Mouse (Mus musculus) T-helper 2 cell (primary cell): ENCODE data around the gene Tfdp1.

Experiments
- in situ Hi-C: fragments of 300-600 bp; cut with MboI, MseI; formaldehyde crosslinking; loops from one replicate; pipeline ENCODE4 v1.15.1; 2025; ENCODE audit warnings: high pct_unique_total_duplicates

The Tfdp1 gene

DNA sequence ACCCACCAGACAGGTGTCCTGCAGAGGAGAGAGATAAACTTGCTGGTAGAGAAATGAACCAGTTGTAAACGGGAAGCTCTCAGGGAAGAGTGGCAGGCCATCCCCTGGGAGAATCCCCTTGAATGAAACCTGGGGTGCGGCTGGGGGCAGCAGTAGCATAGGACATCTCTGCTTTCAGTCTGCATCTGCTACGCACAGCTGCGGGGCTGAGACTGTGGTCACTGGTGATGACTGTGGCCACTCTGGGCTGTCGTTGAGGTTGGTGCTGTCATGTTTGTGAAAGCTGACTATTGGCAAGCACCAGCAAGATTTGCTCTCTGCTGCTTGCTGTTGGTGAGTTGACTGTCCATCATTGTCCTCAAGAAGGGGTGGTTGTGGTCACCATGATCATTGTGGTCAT is 13.0 kb downstream of the Tfdp1 start:
- in situ Hi-C loops = loop anchor here (10.0 kb wide), 1 partner anchor 1727 kb away; no protein-coding TSS in a partner anchor

DNA sequence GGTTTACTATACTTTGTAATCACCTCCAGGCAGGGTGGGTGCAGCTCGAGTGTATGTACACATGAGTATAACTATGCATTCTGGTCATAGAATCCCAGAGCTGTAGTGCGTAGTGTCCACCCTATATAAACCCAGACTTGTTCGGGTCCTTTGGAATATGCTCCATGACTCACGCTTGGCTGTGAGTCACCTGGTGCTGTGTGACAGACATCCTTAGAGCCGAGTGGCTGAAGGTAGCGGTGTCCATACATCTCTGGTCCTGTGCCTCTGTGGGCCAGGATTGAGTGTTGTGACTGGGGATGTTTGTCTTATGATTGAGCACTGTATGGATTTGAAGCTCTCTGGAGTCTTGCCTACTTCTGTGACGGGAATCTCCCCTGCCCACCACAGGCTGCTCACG is 14.1 kb downstream of the Tfdp1 start:
- in situ Hi-C loops = loop anchor here (10.0 kb wide), 1 partner anchor 1728 kb away; no protein-coding TSS in a partner anchor

DNA sequence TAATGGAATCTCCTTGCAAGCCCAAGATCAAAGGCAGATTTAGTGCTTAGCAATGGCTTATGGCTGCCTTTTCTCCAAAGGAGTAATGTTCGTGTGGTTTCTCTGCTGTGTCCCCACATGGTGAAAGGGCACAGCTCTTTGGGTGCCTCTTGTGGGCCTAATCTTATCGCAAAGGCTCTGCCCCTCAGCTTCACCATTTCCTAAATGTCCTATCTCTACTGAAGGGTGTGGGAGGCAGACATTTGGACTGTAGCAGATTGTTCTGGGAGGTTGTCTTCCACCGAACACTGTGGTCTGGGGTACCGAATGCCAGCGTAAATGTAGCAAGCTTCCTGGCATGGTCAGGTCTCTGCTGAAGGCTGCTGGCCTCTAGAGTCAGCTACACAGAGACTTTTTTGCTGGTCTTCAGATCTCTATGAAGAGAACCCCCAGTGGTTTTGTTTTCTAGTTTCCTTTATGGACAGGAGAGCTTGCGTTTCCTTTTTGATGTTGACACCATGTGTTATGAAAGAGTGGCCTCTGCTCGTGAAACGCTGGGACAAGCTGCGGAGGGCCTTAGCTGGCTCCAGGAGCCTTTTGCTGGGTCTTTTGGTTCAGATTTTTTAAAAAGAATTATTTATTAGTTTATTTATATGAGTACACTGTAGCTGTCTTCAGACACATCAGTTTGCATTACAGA is 14.7 kb downstream of the Tfdp1 start:
- in situ Hi-C loops = loop anchor here (10.0 kb wide), 1 partner anchor 1728 kb away; no protein-coding TSS in a partner anchor

DNA sequence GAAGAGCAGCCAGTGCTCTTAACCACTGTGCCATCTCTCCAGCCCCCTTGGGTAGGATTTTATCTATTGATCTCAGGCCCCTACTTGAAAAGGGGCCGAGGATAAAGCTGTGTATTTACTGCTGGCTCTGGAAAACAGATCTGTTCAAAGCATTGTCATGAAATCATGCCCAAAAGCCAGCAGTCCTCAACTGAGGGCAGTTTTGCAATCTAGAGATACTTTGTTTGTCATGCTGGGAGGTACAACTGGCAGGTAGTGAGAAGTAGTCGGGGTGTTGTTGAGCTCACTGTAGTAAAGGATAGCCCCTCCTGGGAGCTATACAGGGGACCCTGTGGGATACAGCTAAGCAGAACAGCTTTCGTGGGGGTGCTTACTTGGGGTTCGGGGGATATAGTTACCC is 15.3 kb downstream of the Tfdp1 start:
- in situ Hi-C loops = loop anchor here (10.0 kb wide), 1 partner anchor 1729 kb away; no protein-coding TSS in a partner anchor

DNA sequence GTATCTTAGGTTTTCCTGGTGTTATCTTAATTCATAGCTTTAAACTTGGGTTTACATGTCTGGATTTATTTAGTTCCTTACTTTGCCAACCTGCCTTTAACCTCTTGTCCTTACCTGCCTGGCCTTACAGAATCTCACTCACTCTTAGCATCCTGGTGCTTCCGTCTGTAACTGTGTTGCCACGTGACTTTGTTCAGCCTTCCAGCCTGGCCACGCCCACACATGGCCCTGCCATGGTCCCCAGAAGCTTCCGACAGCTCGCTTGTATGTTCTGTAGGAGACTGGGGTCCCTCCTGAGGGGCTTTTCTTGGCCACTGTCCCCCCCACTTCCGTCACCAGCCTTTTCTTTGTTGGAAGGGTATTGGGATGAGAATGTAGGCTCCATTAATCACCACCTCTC is 17.7 kb downstream of the Tfdp1 start:
- in situ Hi-C loops = loop anchor here (10.0 kb wide), 1 partner anchor 1731 kb away; no protein-coding TSS in a partner anchor

DNA sequence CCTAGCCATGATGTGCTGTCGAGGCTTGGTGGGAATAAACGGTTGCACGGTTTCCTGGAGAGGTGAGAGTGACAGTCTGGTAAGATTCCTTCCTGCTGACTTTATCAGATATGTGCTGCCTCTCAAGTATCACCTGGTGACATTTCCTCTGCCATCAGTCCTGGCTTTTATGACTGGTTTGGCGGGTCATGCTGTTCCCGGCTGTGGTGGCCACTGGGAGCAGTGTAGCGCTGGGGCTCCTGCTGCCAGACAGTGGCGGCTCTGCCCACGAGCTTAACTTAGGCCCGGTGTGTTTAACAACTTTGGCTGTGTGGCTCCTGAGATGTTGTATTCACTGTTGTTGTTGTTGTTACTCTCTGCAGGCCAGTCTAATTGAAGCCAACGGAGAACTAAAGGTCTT is 18.1 kb downstream of the Tfdp1 start:
- in situ Hi-C loops = loop anchor here (10.0 kb wide), 1 partner anchor 1732 kb away; no protein-coding TSS in a partner anchor

DNA sequence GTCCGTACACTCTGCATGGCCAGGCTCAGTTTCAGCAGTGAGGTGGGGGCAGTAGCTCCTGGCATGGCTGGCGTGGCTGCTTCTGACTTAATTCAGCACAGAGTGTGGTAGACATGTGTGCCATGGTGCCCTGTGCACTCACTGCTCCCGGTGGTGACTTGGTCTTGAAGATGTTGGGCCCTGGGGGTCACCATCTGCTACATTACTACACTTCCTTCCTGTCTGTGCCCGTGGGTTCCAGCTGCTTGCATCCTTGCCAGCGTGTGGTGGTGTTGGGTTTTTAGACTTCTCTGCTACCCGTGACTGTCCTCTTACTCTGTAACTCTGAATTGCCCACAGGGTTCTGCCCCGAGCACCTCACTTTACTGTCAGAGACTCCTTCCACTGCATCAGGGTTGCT is 21.7 kb downstream of the Tfdp1 start:
- in situ Hi-C loops = no loop called here

DNA sequence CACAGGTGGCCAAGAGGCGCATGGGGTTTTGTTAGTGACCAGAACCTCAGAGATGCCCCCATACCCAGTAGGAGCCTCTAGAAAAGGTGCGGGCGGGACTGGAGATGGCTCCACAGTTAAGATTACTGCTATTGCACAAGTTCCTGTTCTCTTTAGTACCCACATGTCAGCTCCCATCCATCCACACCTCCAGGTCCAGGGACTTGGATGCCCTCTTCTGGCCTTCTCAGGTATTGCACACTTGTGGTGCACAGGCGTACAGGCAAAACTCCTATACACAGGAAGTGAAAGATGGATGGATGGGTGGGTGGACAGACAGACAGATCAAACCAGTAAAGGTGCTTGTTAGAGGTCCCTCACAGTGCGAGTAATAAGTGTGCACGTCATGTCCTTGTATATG is 23.3 kb downstream of the Tfdp1 start:
- in situ Hi-C loops = no loop called here

DNA sequence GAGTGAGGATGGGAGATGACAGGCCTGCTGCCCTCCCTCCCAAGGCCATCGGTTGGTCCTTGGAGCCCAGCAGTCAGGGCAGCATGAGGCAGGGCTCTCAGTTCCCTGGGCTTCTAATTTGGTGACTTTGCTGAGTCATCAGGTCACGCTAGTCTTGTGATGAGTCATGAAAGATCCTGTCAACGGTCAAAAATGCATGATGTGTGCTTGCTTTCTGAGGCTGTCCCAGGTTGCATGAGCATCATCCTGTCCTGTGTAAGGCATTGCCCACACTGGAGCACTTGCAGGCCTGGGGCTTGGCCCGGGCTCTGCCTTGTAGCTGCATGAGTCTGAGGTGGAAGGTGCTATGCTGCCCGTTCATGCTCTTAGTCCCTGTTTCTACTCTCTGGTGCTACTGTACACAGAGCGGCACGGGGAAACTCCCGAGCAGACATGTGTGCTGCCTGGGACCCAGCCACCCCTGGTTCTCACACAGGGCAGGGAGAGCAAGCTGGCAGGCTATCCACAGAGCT is 34.7 kb downstream of the Tfdp1 start:
- in situ Hi-C loops = no loop called here

DNA sequence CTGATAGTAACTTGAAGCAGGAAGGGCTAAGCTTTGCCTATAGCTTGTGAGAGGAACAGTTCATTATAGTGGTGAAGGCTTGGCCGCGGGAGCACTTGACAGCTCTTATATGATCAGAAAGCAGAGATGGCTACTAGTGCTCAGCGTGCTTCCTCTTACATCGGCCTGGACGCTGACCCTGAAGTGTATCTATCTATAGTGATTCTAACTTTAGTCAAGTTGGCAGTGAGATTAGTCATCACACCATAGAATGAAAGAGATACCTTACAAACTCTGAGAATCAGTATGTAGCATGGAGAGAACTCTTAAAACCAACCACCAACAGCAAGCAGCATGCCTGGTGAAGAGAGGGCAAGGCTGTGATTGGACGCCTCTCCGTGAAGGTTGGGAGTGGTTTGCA is 43.1 kb downstream of the Tfdp1 start:
- in situ Hi-C loops = no loop called here

DNA sequence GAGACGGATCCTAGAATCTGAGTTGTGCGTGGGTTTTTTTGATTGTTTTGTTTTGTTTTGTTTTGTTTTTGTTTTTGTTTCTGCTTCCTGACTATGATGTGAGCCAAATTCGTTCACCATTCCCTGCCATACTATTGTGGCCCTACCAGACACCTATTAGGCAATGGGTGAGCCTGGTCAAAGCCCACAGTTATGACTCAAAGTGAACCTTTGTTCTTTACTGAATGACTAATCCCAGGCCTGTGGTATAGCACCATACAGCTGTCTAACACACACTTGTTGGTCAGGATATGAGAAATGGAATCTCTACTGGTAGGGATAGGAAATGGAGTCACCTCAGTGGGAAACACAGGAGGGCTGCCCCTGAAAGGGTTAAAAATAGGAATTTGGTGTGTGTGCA is 44.0 kb downstream of the Tfdp1 start:
- in situ Hi-C loops = no loop called here

DNA sequence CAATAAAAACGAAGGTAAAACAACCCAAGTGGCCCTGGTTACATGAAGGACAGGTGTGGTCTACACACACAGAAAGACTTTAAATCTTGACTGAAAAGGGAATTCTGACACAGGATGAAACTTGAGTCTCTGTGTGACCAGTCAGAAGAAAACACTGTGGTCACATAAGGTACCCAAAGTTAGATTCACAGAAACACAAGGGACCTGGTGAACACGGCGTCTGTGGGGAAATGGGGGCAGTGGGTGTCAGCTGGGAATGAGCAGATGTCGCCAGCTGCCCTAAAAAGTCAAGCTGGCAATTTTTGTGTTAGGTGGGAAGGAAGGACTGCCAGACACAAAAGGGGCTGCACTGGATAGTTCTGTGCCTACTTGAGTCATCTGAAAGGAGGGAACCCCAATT is 44.4 kb downstream of the Tfdp1 start:
- in situ Hi-C loops = no loop called here

DNA sequence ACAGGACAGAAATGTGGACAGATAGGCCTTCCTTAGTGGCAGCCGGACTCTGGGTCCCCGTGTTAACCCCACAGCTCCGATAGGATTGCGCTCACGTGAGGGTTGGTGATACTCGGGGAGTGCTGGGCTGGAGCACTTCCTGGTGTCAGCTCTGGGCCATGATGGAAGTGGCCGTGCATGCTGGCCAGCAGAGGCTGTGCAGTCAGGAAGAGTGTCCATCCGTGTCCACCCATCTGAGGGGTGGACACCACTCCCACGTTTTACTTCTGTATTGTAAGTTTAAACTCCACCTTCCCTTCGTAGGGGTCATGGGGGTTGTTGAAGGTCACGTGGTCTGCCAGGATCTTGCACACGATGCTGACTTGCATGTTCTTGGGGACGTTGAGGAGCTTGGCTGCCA is 47.8 kb downstream of the Tfdp1 start:
- in situ Hi-C loops = no loop called here

DNA sequence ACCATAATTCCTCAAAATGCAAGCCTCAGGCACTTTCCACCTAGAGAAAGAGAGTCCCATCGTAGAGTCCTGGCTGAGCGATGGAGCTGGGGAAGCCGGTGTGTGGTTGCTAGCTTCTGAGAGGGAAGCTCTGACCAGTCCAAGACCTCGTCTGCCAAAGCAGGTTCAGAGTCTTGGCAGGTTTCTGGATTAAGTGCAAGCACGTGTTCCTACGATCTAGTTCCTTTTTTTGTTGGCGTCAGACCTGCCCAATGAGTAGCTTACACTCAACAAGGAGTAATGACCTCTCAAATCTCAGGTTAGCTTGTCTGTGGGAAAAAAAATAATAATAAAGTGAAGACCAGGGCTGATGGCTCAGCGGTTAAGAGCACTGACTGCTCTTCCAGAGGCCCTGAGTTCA is 49.2 kb downstream of the Tfdp1 start:
- in situ Hi-C loops = no loop called here

DNA sequence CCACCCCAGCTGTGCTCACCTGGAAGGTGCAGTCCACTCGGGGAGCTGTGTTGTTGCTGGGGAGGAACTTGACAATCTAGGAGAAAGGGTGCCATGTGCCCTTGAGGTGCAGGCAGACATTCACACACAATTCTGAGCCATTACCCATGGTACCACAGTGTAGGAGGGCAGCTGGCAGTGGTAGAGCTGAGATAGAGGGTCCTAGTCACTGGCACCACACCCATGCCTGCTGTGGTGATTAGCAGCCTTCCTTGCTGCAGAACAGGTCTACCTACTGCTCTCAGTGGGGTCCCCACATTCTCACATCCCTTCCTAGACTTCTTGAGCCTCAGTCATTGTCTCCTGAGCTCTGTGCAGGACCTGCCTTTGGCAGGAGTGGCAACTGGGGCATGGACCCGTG is 50.2 kb downstream of the Tfdp1 start:
- in situ Hi-C loops = no loop called here

DNA sequence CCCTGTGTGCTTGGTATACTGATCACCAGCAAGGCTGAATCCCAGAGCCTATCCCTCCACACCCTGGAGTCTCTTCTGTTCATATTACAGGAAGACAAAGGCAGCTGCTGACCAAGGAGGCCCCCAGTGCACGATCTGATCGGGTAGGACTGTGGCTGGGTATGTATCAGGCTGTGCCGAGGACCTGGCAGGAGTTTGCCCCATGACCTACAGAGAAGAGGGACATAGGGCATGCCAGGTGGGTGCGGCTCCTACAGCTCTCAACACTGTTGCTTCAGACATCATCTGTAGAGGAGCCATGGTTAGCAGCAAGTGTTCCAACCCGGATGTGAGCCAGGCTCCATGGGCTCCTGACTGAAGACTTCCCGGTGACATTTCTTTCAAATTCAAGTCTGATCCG is 55.3 kb downstream of the Tfdp1 start:
- in situ Hi-C loops = no loop called here

DNA sequence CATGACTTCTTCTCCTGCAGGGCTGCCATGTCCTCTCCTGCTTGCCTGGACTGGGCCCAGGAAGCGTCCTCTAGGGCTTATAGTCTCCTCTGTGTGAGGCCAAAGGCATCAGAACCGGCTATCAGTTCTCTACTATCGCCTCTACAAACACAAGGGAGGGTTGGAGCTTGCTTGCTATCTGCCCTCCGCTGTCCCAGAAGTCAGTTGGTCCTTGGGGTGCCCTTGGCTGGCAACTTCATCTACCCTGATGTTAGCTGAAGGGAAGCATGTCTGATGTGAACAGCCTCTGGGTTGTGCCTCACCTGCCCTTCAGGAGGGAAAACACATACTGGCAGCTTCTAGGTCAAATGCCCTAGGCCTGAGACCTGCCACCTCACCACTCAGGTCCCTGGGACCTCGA is 58.2 kb downstream of the Tfdp1 start, which contains the start of gene Atp4b:
Gene Atp4b (minus strand): TSS at position 101 of the 400 bp plus-strand sequence.
- in situ Hi-C loops = no loop called here

DNA sequence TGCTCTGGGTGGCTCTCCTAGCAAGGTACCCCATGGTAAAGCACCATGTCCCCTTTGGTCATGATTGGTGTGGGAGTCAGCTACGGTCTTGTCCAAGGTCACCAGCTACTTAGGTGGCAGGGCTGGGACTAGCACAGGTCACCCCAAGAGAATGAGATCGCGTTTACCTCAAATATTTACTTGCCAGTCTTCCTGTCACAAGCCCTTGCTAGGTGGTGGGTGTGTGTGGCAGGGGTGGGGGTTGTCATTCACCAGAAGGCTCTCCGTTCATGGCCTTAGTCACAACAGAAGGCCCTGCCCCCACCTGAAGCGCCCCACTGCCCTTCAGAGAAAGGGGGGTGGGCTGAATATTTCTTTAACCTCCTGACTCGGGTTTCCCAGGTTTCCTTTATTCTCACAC is 65.0 kb downstream of the Tfdp1 start:
- in situ Hi-C loops = no loop called here

DNA sequence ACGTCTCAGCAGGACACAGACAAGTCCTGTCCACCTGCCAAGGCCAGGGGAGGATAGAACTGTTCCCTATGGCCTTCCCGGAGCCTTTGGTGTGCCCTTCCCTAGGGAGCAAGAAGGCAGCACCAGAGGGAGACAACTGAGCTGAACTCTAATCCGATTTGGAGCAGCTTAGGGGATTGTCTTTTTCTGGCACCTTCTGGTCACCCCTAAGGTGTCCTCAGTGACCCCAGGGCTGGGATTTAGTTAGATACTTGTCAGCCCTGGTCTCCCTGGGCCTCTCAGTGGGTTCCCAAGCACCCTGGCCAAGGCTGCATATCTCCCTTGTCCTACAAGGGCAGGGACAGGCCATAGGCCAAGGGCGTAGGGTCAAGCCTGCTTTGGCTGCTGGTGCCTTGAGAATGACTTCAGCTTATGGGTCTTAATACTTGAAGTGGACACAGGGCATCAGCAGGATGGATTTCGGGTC is 66.1 kb downstream of the Tfdp1 start, which contains the start of gene Grk1:
Gene Grk1 (plus strand): TSS at position 416 of the 466 bp plus-strand sequence.
- in situ Hi-C loops = no loop called here

DNA sequence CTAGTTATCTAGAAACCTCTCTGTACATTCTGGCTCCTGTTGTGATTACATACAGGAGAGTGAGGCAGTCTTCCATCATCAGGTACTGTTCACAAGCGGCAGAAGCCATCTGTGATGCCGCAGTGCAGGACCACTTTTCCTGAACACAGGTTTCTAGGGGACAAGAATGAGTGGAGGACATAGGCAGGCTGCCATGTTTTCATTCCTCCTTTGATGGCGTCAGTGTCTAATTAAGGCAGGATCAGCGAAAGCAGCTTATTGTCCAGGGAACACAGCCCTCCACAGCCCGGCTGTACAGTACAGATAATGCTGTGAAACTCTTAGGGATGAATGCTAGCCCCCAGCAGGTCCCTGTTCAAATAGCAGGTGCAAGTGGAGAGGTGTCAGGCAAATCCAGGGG is 67.5 kb downstream of the Tfdp1 start:
- in situ Hi-C loops = no loop called here

DNA sequence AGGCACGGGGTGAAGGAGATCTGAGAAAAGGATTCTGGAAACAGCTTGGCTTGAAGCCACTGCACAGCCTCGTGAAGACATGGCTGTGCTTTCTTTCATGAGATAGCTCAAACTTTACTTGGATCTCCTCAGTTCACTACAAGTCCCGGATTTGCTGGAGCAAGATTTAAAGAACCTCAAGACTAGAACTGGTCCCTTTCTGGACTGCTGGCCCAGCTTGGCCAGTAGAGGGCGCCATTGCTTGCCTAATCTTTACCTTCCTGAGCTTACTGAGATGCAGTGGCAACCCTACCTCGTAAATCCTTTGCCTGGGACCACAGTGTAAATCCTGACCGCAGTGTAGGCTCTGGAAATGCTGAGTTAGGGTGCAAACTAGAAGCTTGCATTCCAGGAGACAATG is 73.0 kb downstream of the Tfdp1 start:
- in situ Hi-C loops = loop anchor here (5.0 kb wide), 1 partner anchor 51 kb away; no protein-coding TSS in a partner anchor

DNA sequence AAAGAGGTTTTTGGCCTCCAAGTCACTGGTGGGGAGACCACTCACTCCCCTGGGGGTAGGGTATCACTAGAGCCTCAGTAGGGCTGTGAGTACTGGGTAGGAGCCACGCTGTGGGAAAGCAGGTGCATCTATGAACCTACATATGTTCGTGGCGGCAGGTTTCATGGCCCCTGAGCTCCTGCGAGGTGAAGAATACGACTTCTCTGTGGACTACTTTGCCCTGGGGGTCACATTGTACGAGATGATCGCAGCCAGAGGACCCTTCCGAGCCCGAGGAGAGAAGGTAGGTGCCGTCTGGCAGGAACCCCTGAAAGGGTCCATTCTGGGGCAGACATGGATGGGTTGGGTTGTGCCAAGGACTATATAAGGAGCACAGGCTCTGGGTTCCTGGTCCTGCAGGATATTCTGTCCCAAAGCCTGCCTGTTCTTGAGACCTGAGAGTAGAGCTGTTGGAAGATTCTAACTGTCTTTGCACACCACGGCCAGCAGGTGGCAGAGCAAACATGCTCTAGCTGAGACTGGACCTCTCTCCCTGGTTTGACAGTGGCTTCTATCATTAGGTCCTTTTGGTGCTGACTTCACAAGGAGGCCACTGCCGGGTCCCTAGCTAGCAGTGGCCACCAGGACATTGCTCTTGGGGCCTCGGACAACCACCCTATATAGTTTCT is 74.5 kb downstream of the Tfdp1 start:
- in situ Hi-C loops = loop anchor here (5.0 kb wide), 1 partner anchor 49 kb away; no protein-coding TSS in a partner anchor
